Mouse (Mus musculus): Measurements from ENCODE around the gene Cog4.
"Not testable (repeated sequence)": the region's sequence is repeated elsewhere in the genome, so short reads cannot be mapped to it uniquely, and the experiment has no call there.

Gene Cog4

DNA sequence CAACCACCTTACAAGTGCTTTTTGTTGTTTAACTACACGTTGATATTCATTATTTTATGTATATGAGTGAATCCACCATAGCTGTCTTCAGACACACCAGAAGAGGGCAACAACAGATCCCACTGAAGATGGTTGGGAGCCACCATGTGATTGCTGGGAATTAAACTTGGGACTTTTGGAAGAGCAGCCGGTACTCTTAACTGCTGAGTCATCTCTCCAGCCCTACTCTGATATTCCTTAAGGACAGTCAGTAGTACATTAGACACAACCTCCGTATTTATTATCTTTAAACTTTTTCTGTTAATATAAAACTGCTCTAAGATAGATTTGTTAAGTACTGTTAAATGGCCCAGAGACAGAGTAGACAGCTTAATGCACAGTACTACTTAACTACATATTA is 14.4 kb upstream of the Cog4 start:
- no peak for DNase-seq

DNA sequence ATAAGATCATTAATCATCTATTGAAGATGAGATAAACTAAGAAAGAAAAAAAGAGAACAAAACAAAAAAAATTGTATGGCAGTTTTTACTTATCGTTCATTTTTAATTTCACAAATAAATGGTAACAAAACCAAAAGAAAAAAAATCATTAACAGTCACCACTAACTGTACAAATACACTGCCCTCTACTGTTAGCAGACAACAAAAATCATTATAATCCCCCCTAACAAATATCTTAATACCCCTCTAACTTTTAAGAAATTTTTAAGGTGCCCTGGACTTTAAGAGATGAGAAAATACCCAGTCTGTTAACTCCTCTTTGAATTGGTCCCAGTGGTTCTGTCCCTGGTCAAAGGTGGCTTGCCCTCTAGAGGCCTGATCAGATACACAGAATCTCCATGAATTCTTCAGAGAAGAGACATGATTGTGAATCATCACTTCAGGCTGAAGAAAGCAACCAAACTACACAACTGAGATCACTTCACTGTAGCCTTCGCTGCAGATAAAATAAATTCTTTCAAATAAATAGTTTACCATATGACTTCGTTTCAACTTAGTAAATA is 4.3 kb upstream of the Cog4 start:
- DNase-seq = no peak

DNA sequence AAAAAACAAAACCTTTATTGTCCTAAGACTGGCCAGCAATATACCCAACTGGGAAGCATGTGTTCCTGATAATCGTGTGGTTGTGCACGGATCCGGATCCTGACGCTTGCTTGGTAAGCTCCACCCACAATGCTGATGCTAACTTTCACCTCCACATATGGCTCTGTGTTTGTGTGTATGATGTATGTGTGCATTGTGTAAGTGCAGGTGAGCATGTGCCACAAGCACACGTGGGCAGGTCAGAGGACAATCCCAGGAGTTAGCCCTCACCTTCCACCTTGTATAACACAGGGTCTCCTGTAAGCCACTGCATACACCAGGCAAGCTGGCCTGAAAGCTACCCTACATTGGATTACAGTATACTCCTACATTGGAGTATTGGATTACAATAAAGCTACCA is 3.2 kb upstream of the Cog4 start:
- DNase-seq = no peak

DNA sequence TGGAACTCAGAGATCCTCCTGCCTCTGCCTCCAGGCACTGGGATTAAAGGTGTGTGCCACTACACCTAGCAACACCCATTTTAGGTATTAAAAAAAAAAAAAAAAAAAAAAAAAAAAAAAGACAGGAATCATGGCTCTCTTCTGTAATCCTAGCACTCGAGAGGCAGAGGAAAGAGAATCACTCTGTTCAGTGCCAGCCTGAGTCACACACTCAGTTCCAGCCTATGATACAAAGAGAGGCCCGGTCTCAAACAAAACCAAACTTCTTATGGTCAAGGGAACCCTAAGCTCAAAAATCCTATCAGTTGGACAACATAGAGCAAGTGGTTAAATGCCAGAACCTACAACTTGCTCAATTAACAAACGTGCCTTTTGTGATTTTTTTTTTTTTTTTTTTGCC is 1.5 kb upstream of the Cog4 start:
- no peak for DNase-seq

DNA sequence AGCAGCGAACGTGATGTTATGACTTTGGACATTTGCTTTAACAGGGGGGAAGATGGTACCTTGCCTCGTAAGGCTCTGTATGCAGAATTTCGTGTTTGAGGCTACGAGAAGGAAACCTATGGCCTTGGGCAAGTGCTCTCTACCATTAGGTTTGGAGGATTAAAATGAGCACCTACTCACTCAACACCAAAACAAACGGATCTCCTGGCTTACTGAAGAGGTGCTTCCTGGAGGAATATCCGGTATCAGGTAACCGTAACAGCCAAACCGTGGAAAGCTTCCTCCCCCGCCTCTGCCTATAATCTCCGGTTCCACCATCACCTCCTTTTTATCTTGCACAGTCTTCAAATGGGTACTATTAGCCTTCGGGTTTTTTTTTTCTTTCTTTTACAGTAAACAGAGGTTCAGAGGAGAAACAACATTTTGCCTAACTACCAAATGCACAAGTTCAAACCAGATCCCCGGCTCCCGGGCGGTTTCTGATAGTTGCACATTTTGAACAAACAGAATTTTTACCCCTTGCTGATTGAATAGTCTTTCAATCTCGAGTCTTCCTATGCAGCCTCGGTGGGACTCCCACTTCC is 487 bp upstream of the Cog4 start:
- DNase-seq = no peak

DNA sequence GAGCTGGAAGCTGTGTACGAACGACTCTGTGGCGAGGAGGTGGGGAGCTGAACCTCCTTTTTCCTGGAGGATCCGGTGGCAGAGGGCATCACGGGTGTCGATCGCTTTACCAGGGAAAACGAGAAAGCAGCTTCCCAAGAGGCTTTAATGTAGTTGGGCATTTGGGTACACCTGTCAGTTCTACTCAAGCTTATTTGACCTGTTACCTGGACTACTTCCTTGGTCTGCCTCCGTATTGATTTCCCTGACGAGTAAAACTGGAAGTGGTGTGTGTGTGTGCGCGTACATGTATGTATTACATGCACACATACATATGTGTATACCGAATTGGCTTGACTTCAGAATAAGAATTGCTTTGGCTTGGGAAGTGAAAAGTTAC is 760 bp downstream of the Cog4 start:
- no peak for DNase-seq

DNA sequence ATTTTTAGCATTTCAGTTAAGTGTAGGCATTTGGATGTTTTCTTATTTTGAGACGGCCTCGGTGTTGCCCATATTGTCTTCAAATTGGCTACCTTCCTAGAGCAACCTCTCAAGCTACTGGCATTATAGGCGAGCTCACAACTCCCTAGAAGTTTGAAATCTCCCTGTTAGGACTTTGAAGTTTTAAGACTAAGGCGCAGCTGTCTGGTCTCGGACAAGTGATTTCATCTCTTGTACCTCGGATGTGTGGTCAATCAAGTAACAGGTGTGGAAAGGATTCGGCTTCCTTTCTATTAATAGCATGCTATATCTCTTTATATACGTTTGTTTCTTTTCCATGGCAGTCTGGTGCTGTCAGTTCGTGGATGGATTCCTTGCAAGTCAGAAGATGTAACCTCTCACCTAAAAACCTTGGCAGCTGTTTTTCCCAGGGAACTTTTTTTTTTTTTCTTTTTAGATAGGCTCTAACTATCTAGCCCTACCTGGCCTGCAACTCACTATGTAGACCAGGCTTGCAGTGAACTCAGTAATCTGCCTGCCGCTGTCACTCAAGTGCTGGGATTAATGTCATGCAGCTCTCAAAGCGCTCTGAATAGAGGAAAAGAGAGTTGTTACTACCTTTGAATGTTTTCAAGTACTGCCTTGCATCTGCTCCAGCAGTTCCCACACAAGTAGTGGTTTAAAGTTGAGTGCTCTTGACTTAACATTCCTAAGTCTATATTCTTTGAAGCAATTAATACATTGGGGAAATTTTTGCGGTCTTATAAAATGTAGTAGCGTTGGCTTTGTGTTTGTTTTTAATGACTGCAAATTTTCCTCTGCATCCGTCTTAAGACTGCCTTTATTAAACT is 1.5 kb downstream of the Cog4 start:
- no peak for DNase-seq

DNA sequence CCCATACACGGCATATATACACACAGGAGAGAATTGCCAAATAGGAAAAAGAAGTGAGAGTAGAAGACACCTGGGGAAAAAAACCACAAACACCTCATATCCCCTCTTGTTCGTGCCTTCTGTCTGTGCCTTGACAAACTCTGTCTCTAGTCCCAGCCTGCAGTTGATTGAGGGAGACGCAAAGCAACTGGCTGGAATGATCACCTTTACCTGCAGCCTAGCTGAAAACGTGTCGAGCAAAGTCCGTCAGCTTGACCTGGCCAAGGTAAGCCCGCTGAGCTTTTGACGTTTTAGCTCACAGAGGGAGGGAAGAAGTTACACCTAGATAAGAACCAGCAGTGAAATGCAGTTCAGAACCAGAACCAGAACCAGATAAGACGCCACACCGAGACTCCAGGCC is 4.8 kb downstream of the Cog4 start:
- DNase-seq = no peak

DNA sequence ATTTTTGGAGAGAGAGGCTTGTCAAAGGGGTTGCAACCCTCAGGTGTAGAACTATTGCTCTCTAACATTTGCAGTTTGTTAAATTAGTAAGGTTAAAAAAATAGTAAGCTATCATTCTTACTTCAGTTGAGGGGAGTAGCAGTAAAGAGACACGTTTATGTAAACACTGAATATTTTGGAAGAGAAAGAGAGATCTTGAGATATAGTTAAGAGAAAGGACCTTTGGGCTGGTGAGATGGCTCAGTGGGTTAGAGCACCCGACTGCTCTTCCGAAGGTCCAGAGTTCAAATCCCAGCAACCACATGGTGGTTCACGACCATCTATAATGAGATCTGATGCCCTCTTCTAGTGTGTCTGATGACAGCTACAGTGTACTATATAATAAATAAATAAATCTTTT is 9.7 kb downstream of the Cog4 start:
- DNase-seq = not testable (repeated sequence)

DNA sequence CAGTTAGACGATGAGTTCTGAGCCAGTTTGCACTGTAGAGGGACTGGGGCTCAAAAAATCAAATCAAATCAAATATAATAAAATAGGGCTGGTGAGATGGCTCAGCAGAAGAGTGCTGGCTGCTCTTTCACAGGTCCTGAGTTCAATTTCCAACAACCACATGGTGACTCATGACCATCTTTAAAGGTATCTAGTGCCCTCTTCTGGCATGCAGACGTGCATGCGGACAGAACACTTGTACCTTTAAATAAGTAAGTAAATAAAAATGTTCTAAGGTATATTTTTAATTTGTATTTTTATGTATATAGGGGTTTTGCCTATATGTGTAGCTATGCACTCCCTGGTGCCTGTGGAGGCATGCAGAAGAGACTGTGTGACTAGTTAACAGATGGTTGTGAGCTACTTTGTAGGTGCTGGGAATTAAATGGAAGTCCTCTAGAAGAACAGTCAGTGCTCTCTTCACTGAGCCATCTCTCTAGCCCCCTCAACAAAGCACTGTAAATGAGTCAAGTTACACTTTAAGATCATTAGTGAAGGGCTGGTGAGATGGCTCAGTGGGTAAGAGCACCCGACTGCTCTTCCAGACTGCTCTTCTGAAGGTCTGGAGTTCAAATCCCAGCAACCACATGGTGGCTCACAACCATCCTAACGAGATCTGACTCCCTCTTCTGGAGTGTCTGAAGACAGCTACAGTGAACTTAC is 10.5 kb downstream of the Cog4 start:
- DNase-seq = no peak

DNA sequence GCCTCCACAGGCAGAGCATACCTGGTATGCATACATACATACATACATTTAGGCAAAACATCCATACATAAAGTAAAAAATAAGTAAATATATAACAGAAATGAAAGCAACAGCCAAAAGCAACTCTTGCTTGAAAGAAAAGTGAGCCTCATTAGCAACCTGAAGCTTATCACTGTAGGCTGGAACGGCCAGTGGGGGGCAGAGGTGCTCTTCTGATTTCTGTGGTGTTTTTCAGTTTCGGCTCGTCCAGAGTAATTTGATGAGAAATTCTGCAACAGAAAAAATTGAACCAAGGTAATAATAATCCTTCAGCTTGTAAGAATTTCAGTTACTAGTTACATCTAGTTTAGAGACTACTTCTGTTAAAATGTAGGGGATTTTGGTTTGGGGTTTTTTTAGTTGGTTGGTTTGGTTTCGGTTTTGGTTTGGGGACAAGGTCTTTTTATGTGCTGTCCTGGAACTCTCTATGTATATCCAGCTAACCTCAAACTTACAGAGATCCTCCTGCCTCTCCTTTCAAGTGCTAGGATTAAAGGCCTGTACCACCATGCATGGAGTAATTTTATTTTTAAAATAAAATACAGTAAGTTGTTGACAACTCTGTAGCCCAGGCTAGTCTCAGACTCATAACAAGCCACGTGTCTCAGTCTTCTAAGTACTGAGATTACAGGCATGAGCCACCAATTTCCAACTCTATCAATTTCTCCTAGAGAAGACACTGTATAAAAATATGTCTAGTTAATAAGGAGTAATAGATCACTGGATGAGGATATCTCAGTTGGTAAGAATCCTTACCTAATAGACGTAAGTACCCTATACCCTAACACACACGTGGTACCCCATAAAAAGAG is 13.5 kb downstream of the Cog4 start:
- peak; percentile 39 to 48 for DNase-seq

DNA sequence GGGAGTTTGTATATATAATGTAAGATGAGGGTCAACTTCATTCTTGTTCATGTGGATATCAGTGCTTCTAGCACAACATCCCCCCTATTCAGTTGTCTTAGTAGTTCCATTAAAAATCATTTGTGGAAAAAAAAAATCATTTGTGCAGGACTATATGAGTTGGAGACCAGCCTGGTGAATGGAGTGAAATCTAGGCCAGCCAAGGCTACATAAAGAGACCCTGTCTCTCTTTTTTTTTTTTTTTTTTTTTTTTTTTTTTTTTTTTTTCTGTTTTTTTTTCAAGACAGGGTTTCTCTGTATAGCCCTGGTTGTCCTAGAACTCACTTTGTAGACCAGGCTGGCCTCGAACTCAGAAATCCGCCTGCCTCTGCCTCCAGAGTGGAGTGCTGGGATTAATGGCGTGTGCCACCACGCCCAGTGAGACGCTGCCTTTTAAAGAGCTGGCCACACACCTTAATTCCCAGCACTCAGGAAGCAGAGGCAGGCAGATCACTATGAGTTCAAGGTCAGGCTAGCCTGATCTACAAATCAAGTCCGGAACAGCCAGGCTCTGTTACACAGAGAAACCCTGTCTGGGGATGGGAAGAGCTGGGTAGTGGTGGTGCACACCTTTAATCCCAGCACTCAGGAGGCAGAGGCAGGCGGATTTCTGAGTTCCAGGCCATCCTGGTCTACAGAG is 15.1 kb downstream of the Cog4 start:
- DNase-seq = not testable (repeated sequence)

DNA sequence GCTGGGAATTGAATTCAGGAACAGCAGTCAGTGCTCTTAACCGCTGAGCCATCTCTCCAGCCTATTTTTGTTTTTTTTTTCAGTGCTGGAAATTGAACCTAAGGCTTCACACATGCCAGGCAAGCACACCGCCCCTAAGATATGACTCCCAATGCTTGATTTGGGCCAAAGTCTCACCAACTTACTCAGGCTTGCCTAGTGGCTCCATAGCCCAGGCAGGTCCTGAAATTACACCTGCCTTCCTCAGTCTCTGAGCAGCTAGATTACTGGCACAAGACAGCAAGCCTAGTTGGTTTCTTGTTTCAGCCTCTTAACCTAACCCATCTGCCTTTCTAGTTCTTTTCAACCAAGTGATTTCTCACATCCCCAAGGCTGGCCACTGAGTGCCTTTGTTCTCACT is 24.1 kb downstream of the Cog4 start:
- no peak for DNase-seq

DNA sequence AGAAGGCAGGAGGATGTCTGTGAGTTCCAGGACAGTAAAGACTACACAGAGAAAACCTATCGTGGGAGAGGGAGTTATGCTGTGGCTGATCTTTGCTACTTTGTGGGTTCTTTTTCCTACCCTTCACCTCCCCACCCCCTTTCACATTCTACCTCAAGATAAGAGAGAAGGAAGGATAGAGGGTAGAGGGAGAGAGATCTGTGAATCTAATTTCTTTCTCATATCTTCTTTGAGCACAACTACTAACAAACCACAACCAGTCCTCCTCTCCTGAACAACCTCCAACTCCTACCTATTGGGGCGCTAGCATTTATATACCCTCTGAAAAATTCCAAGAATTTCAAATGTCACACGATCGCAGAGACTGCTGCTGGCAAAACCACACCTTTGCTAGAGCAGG is 31.5 kb downstream of the Cog4 start:
- no peak for DNase-seq

DNA sequence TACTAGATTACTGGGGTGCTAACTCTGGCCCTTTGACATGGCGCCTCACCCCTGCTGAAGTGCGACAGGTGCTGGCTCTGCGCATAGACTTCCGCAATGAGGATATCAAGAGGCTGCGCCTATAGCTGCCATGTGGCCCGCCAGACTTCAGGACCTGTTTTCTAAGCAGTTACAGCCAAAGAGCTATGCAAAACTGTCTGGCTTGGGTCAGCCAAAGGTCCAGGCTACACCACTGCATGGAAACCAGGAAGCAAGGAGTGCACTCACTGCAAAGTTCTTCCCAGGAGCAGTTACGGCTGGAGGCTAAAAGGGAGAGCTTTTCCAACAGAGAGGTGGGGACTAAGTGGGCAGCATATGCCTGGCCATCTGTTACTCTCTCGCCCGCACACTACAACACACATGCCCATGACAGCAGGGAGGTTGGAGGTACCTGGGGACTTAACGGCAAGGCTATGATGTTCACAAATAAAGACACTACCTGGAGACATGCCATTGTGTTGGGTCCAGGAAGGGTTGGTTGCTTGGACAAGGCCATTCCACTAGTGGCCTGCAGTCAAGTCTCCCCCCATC is 35.4 kb downstream of the Cog4 start:
- peak; percentile 84 to 87 for DNase-seq

DNA sequence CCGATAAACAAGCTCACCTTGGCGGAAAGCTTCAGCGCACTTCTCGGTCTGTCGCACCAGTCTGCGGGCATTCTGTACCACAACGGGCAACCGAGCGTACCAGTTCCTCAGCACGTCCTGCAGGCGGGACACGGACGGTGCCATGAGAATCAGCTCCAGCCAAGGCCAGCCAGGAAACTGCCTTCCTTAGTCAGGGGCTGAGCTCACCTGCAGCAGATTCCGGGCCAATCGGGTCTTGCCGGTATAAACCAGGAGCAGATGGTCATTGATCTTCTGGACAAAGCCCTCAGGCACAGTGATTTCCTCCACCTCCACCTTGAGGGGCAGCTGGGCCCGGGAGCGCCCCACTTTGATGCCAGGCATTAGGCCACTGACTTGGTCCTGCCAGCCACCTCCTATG is 37.4 kb downstream of the Cog4 start:
- DNase-seq = peak; percentile 68 to 69

DNA sequence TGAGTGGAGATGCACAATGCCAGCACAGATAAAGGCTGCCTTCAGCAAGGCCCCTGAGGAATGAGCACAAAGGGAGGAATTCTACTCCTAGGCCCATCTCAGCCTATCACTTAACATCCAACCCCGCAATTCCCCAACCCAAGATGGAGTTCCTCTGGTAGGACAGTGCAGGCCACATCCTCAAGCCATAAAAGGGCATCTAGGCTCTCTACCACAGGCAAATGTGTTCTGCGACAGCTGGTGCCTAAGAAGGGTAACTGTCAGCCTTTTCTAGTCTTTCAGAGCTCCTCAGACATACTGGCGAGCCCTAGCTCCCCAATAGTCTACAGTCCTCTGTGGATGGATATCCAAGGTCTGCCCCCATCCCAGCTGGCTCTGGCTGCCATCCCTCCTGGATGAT is 40.2 kb downstream of the Cog4 start:
- no peak for DNase-seq

DNA sequence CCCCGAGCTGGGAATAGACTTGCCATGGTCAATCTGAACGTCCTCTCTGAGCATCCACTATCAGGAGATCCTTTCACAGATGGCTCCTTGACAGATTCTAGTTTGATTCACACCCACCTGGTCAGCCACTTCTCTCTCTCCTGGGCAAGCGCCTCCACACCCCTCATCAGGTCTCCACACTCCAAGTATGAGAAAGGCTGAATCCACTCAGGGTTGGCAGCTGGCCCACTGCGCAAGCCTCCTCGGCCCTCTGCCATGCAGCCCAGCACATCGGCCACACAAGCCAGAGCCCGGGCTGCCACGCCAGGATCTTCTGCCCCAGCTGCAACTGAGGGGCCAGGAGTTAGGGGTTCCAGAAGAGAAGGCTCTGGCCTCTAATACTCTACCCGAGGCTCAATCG is 41.2 kb downstream of the Cog4 start:
- DNase-seq = peak; percentile 62 to 64

DNA sequence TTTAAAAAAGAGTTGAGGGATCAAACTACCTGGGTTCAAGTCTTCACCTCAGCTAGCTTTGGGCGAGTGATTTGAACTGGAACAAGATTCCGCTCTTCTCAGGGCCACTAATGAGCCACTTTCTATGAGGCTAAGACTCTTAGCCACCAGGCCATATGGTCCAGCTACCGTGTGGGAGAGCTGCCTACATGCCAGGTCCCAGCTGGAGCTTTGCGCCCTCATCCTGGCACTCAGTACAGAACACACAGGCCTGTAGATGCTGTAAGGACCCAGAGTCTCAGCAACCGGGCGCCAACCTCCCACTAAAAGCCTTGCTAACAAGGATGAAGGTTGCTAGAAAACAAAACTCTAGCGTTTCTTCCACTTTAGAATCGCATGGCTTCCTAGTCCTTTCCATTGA is 42.0 kb downstream of the Cog4 start:
- peak; percentile 85 to 87 for DNase-seq

DNA sequence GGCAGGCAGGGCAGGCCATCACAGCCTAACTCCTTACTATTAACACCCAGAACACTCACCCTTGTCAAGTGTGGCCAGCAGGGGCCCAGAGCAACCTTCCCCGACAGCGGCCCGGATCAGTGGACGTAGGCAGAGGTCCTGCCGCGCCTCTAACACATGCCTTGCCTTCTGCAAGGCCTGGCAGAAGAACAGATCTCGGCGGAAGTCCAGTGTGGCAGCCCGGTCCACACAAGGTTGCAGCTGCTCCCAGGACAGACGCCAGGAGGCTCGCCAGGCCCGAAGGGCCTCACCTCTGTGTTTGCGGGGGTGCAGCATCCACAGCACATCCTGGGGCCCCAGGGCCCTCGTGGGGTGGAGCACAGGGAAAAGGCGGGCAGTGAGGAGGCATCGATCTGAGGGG is 42.5 kb downstream of the Cog4 start:
- DNase-seq = peak; percentile 79 to 81

DNA sequence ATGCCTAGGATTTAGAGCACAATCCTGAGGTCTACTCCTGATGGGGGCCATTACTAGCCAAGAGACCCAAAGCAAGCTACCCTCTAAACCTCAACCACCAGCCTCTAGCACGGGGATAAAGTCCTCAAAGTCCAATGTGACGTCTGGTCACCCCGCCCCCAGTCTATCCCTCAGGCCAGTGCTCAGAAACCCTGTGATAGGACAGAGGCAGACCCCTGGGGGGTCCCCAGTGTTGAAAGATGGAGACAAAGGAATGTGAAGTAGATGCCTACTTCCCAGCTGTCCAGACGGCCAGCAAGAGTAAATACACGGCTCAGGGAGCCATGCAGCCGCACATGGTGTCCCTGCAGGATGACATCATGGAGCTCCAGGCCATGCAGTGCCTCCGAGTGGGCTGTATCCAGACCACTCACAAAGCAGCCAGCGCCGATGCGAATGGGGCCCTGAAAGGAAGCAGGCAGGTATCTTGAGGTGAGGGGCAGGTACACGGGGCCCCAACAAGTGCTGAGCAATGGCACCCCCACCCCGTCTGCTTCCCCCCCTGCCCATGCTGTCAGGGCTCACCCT is 43.6 kb downstream of the Cog4 start:
- DNase-seq = no peak

DNA sequence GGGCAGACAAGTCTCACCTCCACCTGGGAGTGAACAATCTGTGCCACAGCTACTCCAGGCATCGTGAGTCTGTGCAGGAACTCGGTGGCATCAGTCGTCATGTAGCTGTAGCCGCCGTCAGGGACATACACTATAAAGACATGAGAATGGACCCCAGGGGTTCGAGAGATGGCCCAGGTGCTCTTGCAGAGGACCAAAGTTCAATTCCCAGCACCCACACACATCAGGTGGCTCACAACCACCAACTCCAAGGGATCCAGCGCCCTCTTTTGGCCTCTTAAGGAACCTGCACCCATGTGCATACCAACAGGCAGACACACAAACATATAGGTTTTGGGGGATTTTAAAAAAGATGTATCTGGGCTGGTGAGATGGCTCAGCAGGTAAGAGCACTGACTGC is 45.6 kb downstream of the Cog4 start:
- DNase-seq = no peak
